Mouse (Mus musculus): ENCODE results near the gene Gm6583.
"Not testable (repeated sequence)": the region's sequence is repeated elsewhere in the genome, so short reads cannot be mapped to it uniquely, and the experiment has no call there.

Gm6583 gene

GRCm38 (mm10) chr5:112324637-112325545 is 30.9 kb downstream of the Gm6583 start:
- peak; percentile 21 for DNase-seq (ENCODE audit: low spot score)

- DNase-seq (ENCODE audit: low spot score) = no peak
These were observed 32.6 kb downstream of the Gm6583 start for GRCm38 (mm10) chr5:112323246-112323645.

- DNase-seq (ENCODE audit: low spot score) = no peak
These were observed 34.5 kb downstream of the Gm6583 start for GRCm38 (mm10) chr5:112321376-112321775.

DNA sequence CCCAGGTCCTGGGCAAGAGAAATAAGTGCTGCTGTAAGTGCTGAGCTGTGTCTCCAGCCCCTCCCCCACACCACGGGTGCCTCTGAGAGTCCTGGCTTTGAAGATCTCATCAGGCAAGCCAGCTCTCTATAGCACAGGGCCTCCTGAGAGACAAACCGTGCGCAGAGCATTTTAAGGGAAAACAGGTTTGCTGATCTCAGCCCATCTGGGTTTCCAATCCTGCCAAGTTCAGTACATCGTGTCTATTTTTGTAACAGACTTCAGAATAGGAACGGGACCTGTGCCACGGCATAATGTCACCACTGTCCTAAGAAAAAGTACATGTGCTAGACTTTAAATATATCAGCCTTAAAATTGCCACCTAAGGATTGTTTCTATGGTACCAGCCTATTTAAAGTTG is 34.9 kb downstream of the Gm6583 start:
- no peak for DNase-seq (ENCODE audit: low spot score)

- no peak for DNase-seq (ENCODE audit: low spot score)
These were observed 35.5 kb downstream of the Gm6583 start for GRCm38 (mm10) chr5:112320379-112320778.

GRCm38 (mm10) chr5:112319343-112319742 is 36.5 kb downstream of the Gm6583 start:
- not testable (repeated sequence) for DNase-seq (ENCODE audit: low spot score)

DNA sequence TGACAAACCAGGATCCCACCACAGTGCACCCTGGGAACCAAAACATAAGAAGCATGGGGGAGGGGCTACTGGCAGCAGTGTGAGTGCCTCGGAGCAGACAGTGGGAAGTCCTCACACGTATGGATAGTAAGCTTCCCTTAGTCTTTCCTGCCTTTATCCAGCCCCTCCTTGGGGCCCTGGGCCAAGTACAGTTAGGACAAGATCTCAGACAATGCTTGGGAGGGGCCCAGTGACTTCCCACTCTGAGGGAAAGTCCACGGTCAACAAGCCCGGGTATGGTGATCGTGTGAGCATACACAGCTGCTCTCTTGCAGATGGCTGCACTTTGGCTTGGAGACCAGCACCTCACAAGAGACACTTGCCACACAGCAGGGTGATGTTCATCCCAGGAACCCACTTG is 38.5 kb downstream of the Gm6583 start:
- no peak for DNase-seq (ENCODE audit: low spot score)

GRCm38 (mm10) chr5:112316468-112316867 is 39.4 kb downstream of the Gm6583 start:
- no peak for DNase-seq (ENCODE audit: low spot score)

- DNase-seq (ENCODE audit: low spot score) = no peak
These were observed 42.5 kb downstream of the Gm6583 start for GRCm38 (mm10) chr5:112313222-112313885.

DNA sequence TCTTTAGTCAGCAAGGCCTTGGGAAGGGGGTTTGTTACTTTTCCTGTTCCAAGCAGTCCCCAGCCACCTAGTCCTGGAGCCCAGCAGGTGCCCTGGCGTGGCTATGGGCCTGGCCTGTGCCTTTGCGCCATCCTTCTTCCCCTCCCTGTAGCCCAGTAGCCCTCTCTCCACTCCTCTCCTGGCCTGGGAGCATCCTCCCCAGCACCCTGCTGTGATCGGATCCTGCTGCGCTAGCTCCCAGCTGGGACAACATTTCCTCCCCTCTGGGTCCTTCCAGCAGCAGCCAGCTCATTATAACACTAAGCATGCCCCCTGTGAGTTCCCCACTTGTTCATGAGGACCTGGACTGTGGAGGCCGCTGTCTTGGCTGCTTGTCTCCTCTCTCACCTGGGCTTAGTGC is 50.0 kb downstream of the Gm6583 start:
- DNase-seq (ENCODE audit: low spot score) = no peak

Data from retina, embryonic 14.5 days (tissue).